Mouse (Mus musculus) CH12.LX (cell line): ENCODE data around the gene 1810046K07Rik. TPM values are rescaled to one million over a fixed set of nuclear protein-coding genes. Genes with fewer than 3 reads are reported as not detected.

Experiments
- DNase-seq: peaks from one replicate; pipeline ENCODE4 v3.0.0-alpha.2; 2013; ENCODE audit errors: extremely low read depth
- H3K27ac ChIP-seq: 2 replicates; pipeline ENCODE4 v1.5.1; 2012; ENCODE audit warnings: low read depth, mild to moderate bottlenecking, control low read depth, moderate library complexity; ENCODE audit not compliant: insufficient read depth
- H3K27me3 ChIP-seq: replicated peaks from 2 replicates; pipeline ENCODE3; 2012; ENCODE audit warnings: inconsistent platforms
- H3K36me3 ChIP-seq, 2 experiments: replicated peaks in 1 of 2; 2 replicates each; pipeline versions ENCODE3 to v1.6.1; 2012; ENCODE audit warnings: inconsistent platforms in 1 of 2, low read length in 1 of 2, mild to moderate bottlenecking in 1 of 2, mixed read lengths in 1 of 2, moderate library complexity in 1 of 2; ENCODE audit not compliant: control insufficient read depth in 1 of 2, insufficient read depth in 1 of 2
- H3K4me1 ChIP-seq, 2 experiments: 2 replicates each; pipeline ENCODE4 v1.6.1; 2012; ENCODE audit warnings: inconsistent platforms in 1 of 2, moderate library complexity in 1 of 2; ENCODE audit not compliant: insufficient read depth in 2 of 2, control insufficient read depth in 1 of 2
- H3K4me2 ChIP-seq: 2 replicates; pipeline ENCODE4 v1.6.1; 2012; ENCODE audit warnings: low read depth, mild to moderate bottlenecking, control low read depth; ENCODE audit not compliant: poor library complexity, insufficient read depth, severe bottlenecking
- H3K4me3 ChIP-seq, 3 experiments: fragments of 150-350 bp in 1 of 3; sonication (generic) in 1 of 3; replicated peaks in 1 of 3; 2 replicates each; pipeline versions ENCODE3 to v1.5.1; 2011 to 2012; ENCODE audit warnings: low read depth in 2 of 3, low read length in 2 of 3, mild to moderate bottlenecking in 2 of 3, moderate library complexity in 2 of 3, control low read depth in 1 of 3, improper control_type of control experiment in 1 of 3, inconsistent platforms in 1 of 3, mixed read lengths in 1 of 3; ENCODE audit not compliant: poor library complexity in 1 of 3
- H3K79me2 ChIP-seq: replicated peaks from 2 replicates; pipeline ENCODE4 v1.6.1; 2012; ENCODE audit warnings: mild to moderate bottlenecking, moderate library complexity; ENCODE audit not compliant: control insufficient read depth, poor library complexity, insufficient read depth, severe bottlenecking; ENCODE audit errors: extremely low read depth
- H3K9ac ChIP-seq: 2 replicates; pipeline ENCODE4 v1.6.1; 2012; ENCODE audit warnings: low read depth, mild to moderate bottlenecking, control low read depth, moderate library complexity; ENCODE audit not compliant: insufficient read depth
- H3K9me3 ChIP-seq: replicated peaks from 2 replicates; pipeline ENCODE3; 2012; ENCODE audit warnings: low read length, inconsistent platforms, mixed read lengths
- BHLHE40 ChIP-seq: IDR thresholded peaks from 2 replicates; pipeline ENCODE4 v1.6.1; 2011; ENCODE audit warnings: mild to moderate bottlenecking, low read depth, low read length, improper control_type of control experiment
- CHD1 ChIP-seq: IDR thresholded peaks from 2 replicates; pipeline ENCODE4 v1.6.1; 2012; ENCODE audit warnings: low read depth, low read length, improper control_type of control experiment, inconsistent platforms
- CHD2 ChIP-seq: IDR thresholded peaks from 2 replicates; pipeline ENCODE4 v1.6.1; 2011; ENCODE audit warnings: low read length, improper control_type of control experiment
- CTCF ChIP-seq, 2 experiments: IDR thresholded peaks in 1 of 2; conservative IDR thresholded peaks in 1 of 2; 2 replicates each; pipeline ENCODE4 v1.5.1; 2011 to 2012; ENCODE audit warnings: low read depth in 2 of 2, low read length in 2 of 2, improper control_type of control experiment in 1 of 2, inconsistent platforms in 1 of 2, mild to moderate bottlenecking in 1 of 2, moderate library complexity in 1 of 2
- E2F4 ChIP-seq: IDR thresholded peaks from 2 replicates; pipeline ENCODE4 v1.6.1; 2011; ENCODE audit warnings: low read depth, low read length, improper control_type of control experiment; ENCODE audit not compliant: insufficient replicate concordance
- ELF1 ChIP-seq: IDR thresholded peaks from 2 replicates; pipeline ENCODE4 v1.6.1; 2014; ENCODE audit warnings: low read depth, mild to moderate bottlenecking, inconsistent platforms, low read length, improper control_type of control experiment
- EP300 ChIP-seq: IDR thresholded peaks from 2 replicates; pipeline ENCODE4 v1.6.1; 2011; ENCODE audit warnings: low read length, improper control_type of control experiment
- ETS1 ChIP-seq: conservative IDR thresholded peaks from 2 replicates; pipeline ENCODE4 v1.6.1; 2012; ENCODE audit warnings: low read depth, mild to moderate bottlenecking, inconsistent platforms, low read length, improper control_type of control experiment, moderate library complexity
- HCFC1 ChIP-seq: IDR thresholded peaks from 2 replicates; pipeline ENCODE4 v1.6.1; 2012; ENCODE audit warnings: low read depth, mild to moderate bottlenecking, inconsistent platforms, low read length, improper control_type of control experiment
- IRF4 ChIP-seq: IDR thresholded peaks from 2 replicates; pipeline ENCODE4 v1.6.1; 2014; ENCODE audit warnings: low read depth, mild to moderate bottlenecking, inconsistent platforms, low read length, improper control_type of control experiment
- JUN ChIP-seq: IDR thresholded peaks from 2 replicates; pipeline ENCODE4 v1.6.1; 2011; ENCODE audit warnings: low read depth, mild to moderate bottlenecking, low read length, improper control_type of control experiment, moderate library complexity; ENCODE audit not compliant: insufficient read depth
- JUND ChIP-seq: conservative IDR thresholded peaks from 2 replicates; pipeline ENCODE4 v1.6.1; 2011; ENCODE audit warnings: low read depth, low read length, improper control_type of control experiment
- MAFK ChIP-seq: IDR thresholded peaks from 2 replicates; pipeline ENCODE4 v1.6.1; 2011; ENCODE audit warnings: low read length, improper control_type of control experiment; ENCODE audit not compliant: insufficient replicate concordance
- MAX ChIP-seq: IDR thresholded peaks from 2 replicates; pipeline ENCODE4 v1.6.1; 2011; ENCODE audit warnings: low read length, improper control_type of control experiment
- MAZ ChIP-seq: IDR thresholded peaks from 2 replicates; pipeline ENCODE4 v1.6.1; 2012; ENCODE audit warnings: low read depth, mild to moderate bottlenecking, inconsistent platforms, low read length, improper control_type of control experiment, moderate library complexity
- MEF2A ChIP-seq: IDR thresholded peaks from 2 replicates; pipeline ENCODE4 v1.6.1; 2014; ENCODE audit warnings: low read depth, mild to moderate bottlenecking, inconsistent platforms, low read length, improper control_type of control experiment, borderline replicate concordance
- MXI1 ChIP-seq: IDR thresholded peaks from 2 replicates; pipeline ENCODE4 v1.6.1; 2011; ENCODE audit warnings: mild to moderate bottlenecking, low read depth, low read length, improper control_type of control experiment
- MYC ChIP-seq: IDR thresholded peaks from 2 replicates; pipeline ENCODE4 v1.6.1; 2011; ENCODE audit warnings: low read depth, mild to moderate bottlenecking, improper control_type of control experiment, low read length
- NELFE ChIP-seq: IDR thresholded peaks from 2 replicates; pipeline ENCODE4 v1.6.1; 2011; ENCODE audit warnings: low read depth, low read length, improper control_type of control experiment
- NRF1 ChIP-seq: IDR thresholded peaks from 2 replicates; pipeline ENCODE4 v1.6.1; 2014; ENCODE audit warnings: low read depth, mild to moderate bottlenecking, inconsistent platforms, low read length, improper control_type of control experiment, moderate library complexity
- PAX5 ChIP-seq: IDR thresholded peaks from 2 replicates; pipeline ENCODE4 v1.6.1; 2012; ENCODE audit warnings: low read length, inconsistent platforms, mixed read lengths
- POLR2A ChIP-seq: IDR thresholded peaks from 2 replicates; pipeline ENCODE4 v1.6.1; 2011; ENCODE audit warnings: low read depth, mild to moderate bottlenecking, improper control_type of control experiment, low read length
- POLR2AphosphoS2 ChIP-seq: IDR thresholded peaks from 2 replicates; pipeline ENCODE4 v1.6.1; 2011; ENCODE audit warnings: low read depth, low read length, improper control_type of control experiment
- RAD21 ChIP-seq: IDR thresholded peaks from 2 replicates; pipeline ENCODE4 v1.6.1; 2011; ENCODE audit warnings: low read depth, mild to moderate bottlenecking, low read length, improper control_type of control experiment, moderate library complexity
- RCOR1 ChIP-seq: conservative IDR thresholded peaks from 2 replicates; pipeline ENCODE4 v1.6.1; 2012; ENCODE audit warnings: low read depth, mild to moderate bottlenecking, inconsistent platforms, low read length, improper control_type of control experiment
- SIN3A ChIP-seq: IDR thresholded peaks from 2 replicates; pipeline ENCODE4 v1.6.1; 2012; ENCODE audit warnings: low read length, improper control_type of control experiment, inconsistent platforms
- SMC3 ChIP-seq: IDR thresholded peaks from 2 replicates; pipeline ENCODE4 v1.6.1; 2011; ENCODE audit warnings: low read depth, low read length, improper control_type of control experiment
- TBP ChIP-seq: conservative IDR thresholded peaks from 2 replicates; pipeline ENCODE4 v1.6.1; 2011; ENCODE audit warnings: low read depth, low read length, improper control_type of control experiment
- TCF12 ChIP-seq: IDR thresholded peaks from 2 replicates; pipeline ENCODE4 v1.6.1; 2014; ENCODE audit warnings: low read depth, mild to moderate bottlenecking, inconsistent platforms, low read length, improper control_type of control experiment
- UBTF ChIP-seq: IDR thresholded peaks from 2 replicates; pipeline ENCODE4 v1.6.1; 2012; ENCODE audit warnings: low read depth, mild to moderate bottlenecking, inconsistent platforms, low read length, improper control_type of control experiment, moderate library complexity
- USF1 ChIP-seq: IDR thresholded peaks from 2 replicates; pipeline ENCODE4 v1.6.1; 2014; ENCODE audit warnings: low read depth, mild to moderate bottlenecking, inconsistent platforms, low read length, improper control_type of control experiment
- ZC3H11A ChIP-seq: IDR thresholded peaks from 2 replicates; pipeline ENCODE4 v1.6.1; 2012; ENCODE audit warnings: low read depth, mild to moderate bottlenecking, inconsistent platforms, low read length, improper control_type of control experiment
- ZKSCAN1 ChIP-seq: IDR thresholded peaks from 2 replicates; pipeline ENCODE4 v1.6.1; 2012; ENCODE audit warnings: low read depth, inconsistent platforms, low read length, improper control_type of control experiment, borderline replicate concordance
- ZNF384 ChIP-seq: IDR thresholded peaks from 2 replicates; pipeline ENCODE4 v1.6.1; 2012; ENCODE audit warnings: low read depth, low read length, improper control_type of control experiment, inconsistent platforms
- dilution Hi-C: fragments of 300-500 bp; cut with MboI; formaldehyde crosslinking; loops from 2 replicates; pipeline ENCODE4 v1.14.3; 2020; ENCODE audit warnings: low sequenced_read_pairs; ENCODE audit not compliant: extremely low pct_unique_long_range_greater_than_20kb, extremely low pct_ligation_motif_present
- in situ Hi-C: fragments of 300-500 bp; cut with MboI; formaldehyde crosslinking; loops from 3 replicates; pipeline ENCODE4 v1.14.3; 2019; ENCODE audit warnings: low sequenced_read_pairs, low pct_ligation_motif_present, low pct_unique_long_range_greater_than_20kb, mixed read lengths
- polyA plus RNA-seq: library from polyadenylated mRNA; unstranded; fragments of >175 nt; gene quantifications from 2 replicates; pipeline ENCODE4 v1.2.1, GENCODE M21; 2012; ENCODE audit warnings: low read depth; ENCODE audit not compliant: insufficient read length
- total RNA-seq, 2 experiments: library from RNA; depleted of rRNA; stranded (reverse); fragments of 300-350 nt in 1 of 2; fragments of >200 nt in 1 of 2; gene quantifications; 2 replicates each; pipeline ENCODE4 v1.2.3; 2012 to 2014

The 1810046K07Rik gene
- total and polyA plus RNA-seq, 3 experiments = 33.4 to 188 (median 59.9) TPM

GRCm38 (mm10) chr9:51324406-51325065 is 4.2 kb downstream of the 1810046K07Rik start:
- H3K79me2 ChIP-seq = peaks cover 89% of the 10 kb centered on the region
- H3K9ac ChIP-seq = peak overlapping the region; percentile 60
- peak overlapping the region; percentile 99 for H3K4me2 ChIP-seq
- no peaks in the 10 kb centered on the region for H3K9me3 ChIP-seq
- dilution Hi-C loops (no loop called here), in situ Hi-C loops (loop anchor here (25.0 kb wide), 2 partner anchors 438 to 588 kb away; partner anchors contain the start of gene Arhgap20)
- DNase-seq = peak; percentile 66
- peak overlapping the region; percentile 68 for H3K27ac ChIP-seq
- peaks cover 32 to 55% of the 10 kb centered on the region in 2 experiments for H3K36me3 ChIP-seq
- no peak for TF ChIP-seq E2F4
- peak; percentile 86 for TF ChIP-seq CHD1
- no peak for TF ChIP-seq MYC
- no peak for TF ChIP-seq MAFK
- TF ChIP-seq UBTF = no peak
- no peak for TF ChIP-seq MEF2A
- no peak for TF ChIP-seq SMC3
- TF ChIP-seq ETS1 = peak; percentile 17; the same call in 1 of the 2 replicates
- peak; percentile 56 for TF ChIP-seq ELF1
- TF ChIP-seq CHD2 = no peak
- no peak for TF ChIP-seq ZNF384
- no peak for TF ChIP-seq ZKSCAN1
- TF ChIP-seq POLR2AphosphoS2 = 0 out of 2 replicates have a peak, but pooled peaks have one; percentile 41
- TF ChIP-seq PAX5 = no peak
- TF ChIP-seq NRF1 = no peak
- TF ChIP-seq IRF4 = no peak
- TF ChIP-seq SIN3A = 0 out of 2 replicates have a peak, but pooled peaks have one; percentile 24
- no peak for TF ChIP-seq JUND
- TF ChIP-seq POLR2A = no peak; the same call in 1 of the 2 replicates
- TF ChIP-seq MAX = no peak
- TF ChIP-seq MAZ = no peak
- TF ChIP-seq EP300 = no peak
- no peak for TF ChIP-seq JUN
- TF ChIP-seq TBP = no peak
- TF ChIP-seq ZC3H11A = no peak
- no peak for TF ChIP-seq NELFE
- no peak for TF ChIP-seq RCOR1
- no peak for TF ChIP-seq RAD21
- TF ChIP-seq BHLHE40 = no peak
- TF ChIP-seq CTCF (conservative IDR thresholded peaks at IDR 0.05 in 1 of 2, IDR thresholded peaks at IDR 0.05 in 1 of 2; ENCODE audit: low read depth in 2 of 2, low read length in 2 of 2) = no peak
- no peak for TF ChIP-seq HCFC1
- no peak for TF ChIP-seq USF1
- TF ChIP-seq TCF12 = no peak
- TF ChIP-seq MXI1 = peak; percentile 70
- peak overlapping the region; percentile 59 to 72 (median 65) for H3K4me3 ChIP-seq
- no peaks in the 10 kb centered on the region for H3K27me3 ChIP-seq
- H3K4me1 ChIP-seq = peaks cover 22 to 55% of the 10 kb centered on the region in 2 experiments; a peak in 3 of 4 replicates
